Mouse (Mus musculus) CH12.LX (cell line): ENCODE data around the gene Akt2. TPM values are rescaled to one million over a fixed set of nuclear protein-coding genes. Genes with fewer than 3 reads are reported as not detected.

Experiments
- DNase-seq: peaks from one replicate; pipeline ENCODE4 v3.0.0-alpha.2; 2013; ENCODE audit errors: extremely low read depth
- H3K27ac ChIP-seq: 2 replicates; pipeline ENCODE4 v1.5.1; 2012; ENCODE audit warnings: low read depth, mild to moderate bottlenecking, control low read depth, moderate library complexity; ENCODE audit not compliant: insufficient read depth
- H3K27me3 ChIP-seq: replicated peaks from 2 replicates; pipeline ENCODE3; 2012; ENCODE audit warnings: inconsistent platforms
- H3K36me3 ChIP-seq, 2 experiments: replicated peaks in 1 of 2; 2 replicates each; pipeline versions ENCODE3 to v1.6.1; 2012; ENCODE audit warnings: inconsistent platforms in 1 of 2, low read length in 1 of 2, mild to moderate bottlenecking in 1 of 2, mixed read lengths in 1 of 2, moderate library complexity in 1 of 2; ENCODE audit not compliant: control insufficient read depth in 1 of 2, insufficient read depth in 1 of 2
- H3K4me1 ChIP-seq, 2 experiments: 2 replicates each; pipeline ENCODE4 v1.6.1; 2012; ENCODE audit warnings: inconsistent platforms in 1 of 2, moderate library complexity in 1 of 2; ENCODE audit not compliant: insufficient read depth in 2 of 2, control insufficient read depth in 1 of 2
- H3K4me2 ChIP-seq: 2 replicates; pipeline ENCODE4 v1.6.1; 2012; ENCODE audit warnings: low read depth, mild to moderate bottlenecking, control low read depth; ENCODE audit not compliant: poor library complexity, insufficient read depth, severe bottlenecking
- H3K4me3 ChIP-seq, 3 experiments: fragments of 150-350 bp in 1 of 3; sonication (generic) in 1 of 3; replicated peaks in 1 of 3; 2 replicates each; pipeline versions ENCODE3 to v1.5.1; 2011 to 2012; ENCODE audit warnings: low read depth in 2 of 3, low read length in 2 of 3, mild to moderate bottlenecking in 2 of 3, moderate library complexity in 2 of 3, control low read depth in 1 of 3, improper control_type of control experiment in 1 of 3, inconsistent platforms in 1 of 3, mixed read lengths in 1 of 3; ENCODE audit not compliant: poor library complexity in 1 of 3
- H3K79me2 ChIP-seq: replicated peaks from 2 replicates; pipeline ENCODE4 v1.6.1; 2012; ENCODE audit warnings: mild to moderate bottlenecking, moderate library complexity; ENCODE audit not compliant: control insufficient read depth, poor library complexity, insufficient read depth, severe bottlenecking; ENCODE audit errors: extremely low read depth
- H3K9ac ChIP-seq: 2 replicates; pipeline ENCODE4 v1.6.1; 2012; ENCODE audit warnings: low read depth, mild to moderate bottlenecking, control low read depth, moderate library complexity; ENCODE audit not compliant: insufficient read depth
- H3K9me3 ChIP-seq: replicated peaks from 2 replicates; pipeline ENCODE3; 2012; ENCODE audit warnings: low read length, inconsistent platforms, mixed read lengths
- BHLHE40 ChIP-seq: IDR thresholded peaks from 2 replicates; pipeline ENCODE4 v1.6.1; 2011; ENCODE audit warnings: mild to moderate bottlenecking, low read depth, low read length, improper control_type of control experiment
- CHD1 ChIP-seq: IDR thresholded peaks from 2 replicates; pipeline ENCODE4 v1.6.1; 2012; ENCODE audit warnings: low read depth, low read length, improper control_type of control experiment, inconsistent platforms
- CHD2 ChIP-seq: IDR thresholded peaks from 2 replicates; pipeline ENCODE4 v1.6.1; 2011; ENCODE audit warnings: low read length, improper control_type of control experiment
- EP300 ChIP-seq: IDR thresholded peaks from 2 replicates; pipeline ENCODE4 v1.6.1; 2011; ENCODE audit warnings: low read length, improper control_type of control experiment
- ETS1 ChIP-seq: conservative IDR thresholded peaks from 2 replicates; pipeline ENCODE4 v1.6.1; 2012; ENCODE audit warnings: low read depth, mild to moderate bottlenecking, inconsistent platforms, low read length, improper control_type of control experiment, moderate library complexity
- HCFC1 ChIP-seq: IDR thresholded peaks from 2 replicates; pipeline ENCODE4 v1.6.1; 2012; ENCODE audit warnings: low read depth, mild to moderate bottlenecking, inconsistent platforms, low read length, improper control_type of control experiment
- IRF4 ChIP-seq: IDR thresholded peaks from 2 replicates; pipeline ENCODE4 v1.6.1; 2014; ENCODE audit warnings: low read depth, mild to moderate bottlenecking, inconsistent platforms, low read length, improper control_type of control experiment
- JUN ChIP-seq: IDR thresholded peaks from 2 replicates; pipeline ENCODE4 v1.6.1; 2011; ENCODE audit warnings: low read depth, mild to moderate bottlenecking, low read length, improper control_type of control experiment, moderate library complexity; ENCODE audit not compliant: insufficient read depth
- JUND ChIP-seq: conservative IDR thresholded peaks from 2 replicates; pipeline ENCODE4 v1.6.1; 2011; ENCODE audit warnings: low read depth, low read length, improper control_type of control experiment
- MAFK ChIP-seq: IDR thresholded peaks from 2 replicates; pipeline ENCODE4 v1.6.1; 2011; ENCODE audit warnings: low read length, improper control_type of control experiment; ENCODE audit not compliant: insufficient replicate concordance
- MAX ChIP-seq: IDR thresholded peaks from 2 replicates; pipeline ENCODE4 v1.6.1; 2011; ENCODE audit warnings: low read length, improper control_type of control experiment
- MEF2A ChIP-seq: IDR thresholded peaks from 2 replicates; pipeline ENCODE4 v1.6.1; 2014; ENCODE audit warnings: low read depth, mild to moderate bottlenecking, inconsistent platforms, low read length, improper control_type of control experiment, borderline replicate concordance
- MXI1 ChIP-seq: IDR thresholded peaks from 2 replicates; pipeline ENCODE4 v1.6.1; 2011; ENCODE audit warnings: mild to moderate bottlenecking, low read depth, low read length, improper control_type of control experiment
- MYC ChIP-seq: IDR thresholded peaks from 2 replicates; pipeline ENCODE4 v1.6.1; 2011; ENCODE audit warnings: low read depth, mild to moderate bottlenecking, improper control_type of control experiment, low read length
- NRF1 ChIP-seq: IDR thresholded peaks from 2 replicates; pipeline ENCODE4 v1.6.1; 2014; ENCODE audit warnings: low read depth, mild to moderate bottlenecking, inconsistent platforms, low read length, improper control_type of control experiment, moderate library complexity
- PAX5 ChIP-seq: IDR thresholded peaks from 2 replicates; pipeline ENCODE4 v1.6.1; 2012; ENCODE audit warnings: low read length, inconsistent platforms, mixed read lengths
- POLR2A ChIP-seq: IDR thresholded peaks from 2 replicates; pipeline ENCODE4 v1.6.1; 2011; ENCODE audit warnings: low read depth, mild to moderate bottlenecking, improper control_type of control experiment, low read length
- RAD21 ChIP-seq: IDR thresholded peaks from 2 replicates; pipeline ENCODE4 v1.6.1; 2011; ENCODE audit warnings: low read depth, mild to moderate bottlenecking, low read length, improper control_type of control experiment, moderate library complexity
- RCOR1 ChIP-seq: conservative IDR thresholded peaks from 2 replicates; pipeline ENCODE4 v1.6.1; 2012; ENCODE audit warnings: low read depth, mild to moderate bottlenecking, inconsistent platforms, low read length, improper control_type of control experiment
- SIN3A ChIP-seq: IDR thresholded peaks from 2 replicates; pipeline ENCODE4 v1.6.1; 2012; ENCODE audit warnings: low read length, improper control_type of control experiment, inconsistent platforms
- SMC3 ChIP-seq: IDR thresholded peaks from 2 replicates; pipeline ENCODE4 v1.6.1; 2011; ENCODE audit warnings: low read depth, low read length, improper control_type of control experiment
- TCF12 ChIP-seq: IDR thresholded peaks from 2 replicates; pipeline ENCODE4 v1.6.1; 2014; ENCODE audit warnings: low read depth, mild to moderate bottlenecking, inconsistent platforms, low read length, improper control_type of control experiment
- UBTF ChIP-seq: IDR thresholded peaks from 2 replicates; pipeline ENCODE4 v1.6.1; 2012; ENCODE audit warnings: low read depth, mild to moderate bottlenecking, inconsistent platforms, low read length, improper control_type of control experiment, moderate library complexity
- USF1 ChIP-seq: IDR thresholded peaks from 2 replicates; pipeline ENCODE4 v1.6.1; 2014; ENCODE audit warnings: low read depth, mild to moderate bottlenecking, inconsistent platforms, low read length, improper control_type of control experiment
- ZC3H11A ChIP-seq: IDR thresholded peaks from 2 replicates; pipeline ENCODE4 v1.6.1; 2012; ENCODE audit warnings: low read depth, mild to moderate bottlenecking, inconsistent platforms, low read length, improper control_type of control experiment
- ZMIZ1 ChIP-seq: IDR thresholded peaks from 2 replicates; pipeline ENCODE4 v1.6.1; 2012; ENCODE audit warnings: low read depth, mild to moderate bottlenecking, inconsistent platforms, low read length, improper control_type of control experiment
- ZNF384 ChIP-seq: IDR thresholded peaks from 2 replicates; pipeline ENCODE4 v1.6.1; 2012; ENCODE audit warnings: low read depth, low read length, improper control_type of control experiment, inconsistent platforms
- dilution Hi-C: fragments of 300-500 bp; cut with MboI; formaldehyde crosslinking; loops from 2 replicates; pipeline ENCODE4 v1.14.3; 2020; ENCODE audit warnings: low sequenced_read_pairs; ENCODE audit not compliant: extremely low pct_unique_long_range_greater_than_20kb, extremely low pct_ligation_motif_present
- in situ Hi-C: fragments of 300-500 bp; cut with MboI; formaldehyde crosslinking; loops from 3 replicates; pipeline ENCODE4 v1.14.3; 2019; ENCODE audit warnings: low sequenced_read_pairs, low pct_ligation_motif_present, low pct_unique_long_range_greater_than_20kb, mixed read lengths
- polyA plus RNA-seq: library from polyadenylated mRNA; unstranded; fragments of >175 nt; gene quantifications from 2 replicates; pipeline ENCODE4 v1.2.1, GENCODE M21; 2012; ENCODE audit warnings: low read depth; ENCODE audit not compliant: insufficient read length
- total RNA-seq, 2 experiments: library from RNA; depleted of rRNA; stranded (reverse); fragments of 300-350 nt in 1 of 2; fragments of >200 nt in 1 of 2; gene quantifications; 2 replicates each; pipeline ENCODE4 v1.2.3; 2012 to 2014

Akt2 gene
- total and polyA plus RNA-seq, 3 experiments, result 39.5 to 77.3 (median 40.3) TPM

DNA sequence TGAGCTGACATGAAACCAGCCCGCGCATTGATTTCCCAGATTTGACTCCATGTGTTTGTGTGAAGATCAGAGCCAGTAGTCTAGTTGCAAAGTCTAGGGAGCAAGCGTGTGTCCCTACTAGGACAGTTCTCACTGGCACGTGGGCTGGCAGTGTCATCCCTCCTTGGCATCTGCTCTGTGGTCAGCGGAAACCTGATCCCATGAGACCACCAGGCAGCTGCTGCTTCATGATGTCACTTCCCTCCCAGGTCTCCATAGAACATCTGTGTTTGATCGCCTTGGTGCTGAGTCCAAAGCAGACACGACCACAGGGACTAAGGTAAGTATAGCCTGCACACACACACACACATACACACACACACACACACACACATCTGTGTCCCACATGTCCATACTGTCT, 12.9 kb upstream of the Akt2 start:
- Histone ChIP-seq H3K27me3 (no peaks in the 10 kb centered on the region), H3K9ac (no peak overlapping the region), H3K4me2 (no peak overlapping the region), H3K36me3 (peaks cover 76 to 94% of the 10 kb centered on the region in 2 experiments), H3K9me3 (no peaks in the 10 kb centered on the region), H3K4me1 (peaks cover 3 to 29% of the 10 kb centered on the region in 2 experiments), H3K79me2 (no peaks in the 10 kb centered on the region), H3K27ac (no peak overlapping the region)
- in situ Hi-C loops, result no loop called here
- dilution Hi-C loops, result no loop called here
- peak; percentile 58 for DNase-seq
- TF ChIP-seq UBTF (no peak), SIN3A (no peak), ZMIZ1 (no peak), MEF2A (no peak), BHLHE40 (peak; percentile 67), PAX5 (no peak), HCFC1 (no peak), POLR2A (no peak), ETS1 (peak; percentile 77), RCOR1 (no peak), USF1 (no peak), NRF1 (no peak), MAX (no peak), ZC3H11A (no peak), RAD21 (no peak), CHD1 (no peak), MAFK (no peak), CHD2 (no peak), MYC (no peak), SMC3 (no peak), MXI1 (no peak), JUND (no peak), JUN (no peak), TCF12 (no peak), IRF4 (no peak), ZNF384 (no peak), EP300 (peak; percentile 32; the same call in 1 of the 2 replicates)
- TF ChIP-seq, all 38 proteins: peak for 3
- H3K4me3 ChIP-seq, result no peak overlapping the region
